Mouse (Mus musculus) heart, adult 2 months (tissue): ENCODE measurements around the gene Galnt2.

ENCODE experiments used
- CTCF ChIP-seq: fragments of 200-600 bp; IDR thresholded peaks from 2 replicates; pipeline ENCODE4 v1.8.1; 2022; ENCODE audit warnings: antibody characterized with exemption, mild to moderate bottlenecking, moderate library complexity
- EP300 ChIP-seq: fragments of 200-500 bp; IDR thresholded peaks from 2 replicates; pipeline ENCODE4 v1.6.1; 2011; ENCODE audit warnings: low read depth, low read length, control low read depth; ENCODE audit not compliant: insufficient read depth
- POLR2A ChIP-seq: fragments of 200-500 bp; IDR thresholded peaks from 2 replicates; pipeline ENCODE4 v1.6.1; 2011; ENCODE audit warnings: mild to moderate bottlenecking, low read depth, low read length, control low read depth; ENCODE audit not compliant: insufficient read depth

GRCm38 (mm10) chr8:124196797-124197196 lies 34.4 kb upstream of the Galnt2 start:
- TF ChIP-seq EP300 (no peak), POLR2A (no peak), CTCF (no peak)
